In the genomic region with DNA sequence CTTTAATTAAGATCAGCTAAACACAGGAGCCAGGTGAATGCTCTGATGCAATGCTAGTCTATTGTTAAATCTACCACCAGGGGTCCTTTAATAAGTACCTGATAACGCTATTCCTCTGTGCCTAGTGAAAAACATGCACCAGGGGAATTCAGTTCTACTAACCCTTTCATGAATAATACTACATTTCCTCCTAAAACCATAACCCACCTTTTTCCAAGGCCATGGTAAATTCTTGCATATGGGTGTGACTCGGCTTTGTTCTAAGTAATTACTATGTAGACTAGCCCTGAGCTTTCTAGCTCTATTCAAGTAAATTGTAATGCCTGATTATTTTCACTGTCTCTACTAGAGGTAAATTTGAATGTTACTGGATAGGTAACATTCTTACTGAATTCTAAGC, we compare ENCODE assay signal across 3 mouse cellular contexts. TPM values are rescaled to one million over a fixed set of nuclear protein-coding genes. Genes with fewer than 3 reads are reported as not detected.
"Had no signal": no experiment of that assay in that cellular context is flagged by ENCODE, and none has a peak within 500 bp of the region (broad histone marks: within the 10 kb centered on the region; RNA-seq: fewer than 3 reads in every experiment).

No protein-coding gene starts in this region.

RNA-seq across cellular contexts. Expression of gene Pclo, which starts 20.3 kb away (rescaled TPM):
- total RNA-seq: megakaryocyte progenitor cell, adult 5-6 weeks; megakaryocyte, adult 5-6 weeks; megakaryocyte-erythroid progenitor cell, adult 5-6 weeks had no signal
